Mouse (Mus musculus) hindbrain, postnatal 0 days (tissue): ENCODE data around the gene Klhdc9. TPM values are rescaled to one million over a fixed set of nuclear protein-coding genes. Genes with fewer than 3 reads are reported as not detected.
A peak's percentile ranks its signal among the peaks of the same experiment; 100 is the strongest.

Source experiments
- ATAC-seq: fragments of 200-750 bp; cut with Nextera tagmentation; 2 replicates; pipeline ENCODE4 v1.8.0; 2017; ENCODE audit warnings: mild to moderate bottlenecking, moderate TSS enrichment, moderate library complexity
- DNase-seq: peaks from one replicate; pipeline ENCODE4 v3.0.0-alpha.2; 2015; ENCODE audit warnings: low spot score
- H3K27ac ChIP-seq: fragments of 300-500 bp; sonication (generic); 2 replicates; pipeline ENCODE4 v1.5.1; 2014; ENCODE audit warnings: mild to moderate bottlenecking
- H3K27me3 ChIP-seq: fragments of 300-500 bp; sonication (generic); 2 replicates; pipeline ENCODE4 v1.6.1; 2014; ENCODE audit warnings: low read length, mixed read lengths; ENCODE audit not compliant: insufficient read depth
- H3K36me3 ChIP-seq: fragments of 300-500 bp; sonication (generic); 2 replicates; pipeline ENCODE4 v1.6.1; 2014; ENCODE audit warnings: low read length, mixed read lengths; ENCODE audit not compliant: insufficient read depth
- H3K4me1 ChIP-seq: fragments of 300-500 bp; sonication (generic); 2 replicates; pipeline ENCODE4 v1.6.1; 2014; ENCODE audit warnings: antibody characterized with exemption, low read length, mixed read lengths; ENCODE audit not compliant: insufficient read depth
- H3K4me2 ChIP-seq: fragments of 300-500 bp; sonication (generic); 2 replicates; pipeline ENCODE4 v1.6.1; 2014; ENCODE audit warnings: low read depth, mild to moderate bottlenecking, low read length, moderate library complexity, mixed read lengths
- H3K4me3 ChIP-seq: fragments of 300-500 bp; sonication (generic); 2 replicates; pipeline ENCODE4 v1.5.1; 2014; ENCODE audit warnings: low read length
- H3K9ac ChIP-seq: fragments of 300-500 bp; sonication (generic); replicated peaks from 2 replicates; pipeline ENCODE4 v1.6.1; 2014; ENCODE audit warnings: mild to moderate bottlenecking, low read length, moderate library complexity, mixed read lengths
- H3K9me3 ChIP-seq: fragments of 300-500 bp; sonication (generic); 2 replicates; pipeline ENCODE4 v1.6.1; 2016; ENCODE audit warnings: low read length, mixed read lengths
- CTCF ChIP-seq: IDR thresholded peaks from 2 replicates; pipeline ENCODE4 v1.5.1; 2016; ENCODE audit warnings: antibody characterized with exemption, control low read depth, low read depth
- WGBS: fragments of 180-500 bp; shearing (Covaris S2); extraction: QIAGEN DNeasy Blood & Tissue Kit; methylation state at CpG from one replicate; pipeline ENCODE4 v1.1.7; 2014; 5-methylcytosine and 5-hydroxymethylcytosine counted together
- polyA plus RNA-seq: library from polyadenylated mRNA; unstranded; fragments of >200 nt; fragmentation: Nextera tagmentation; extraction: Ambion mirVana; gene quantifications from 2 replicates; pipeline ENCODE4 v1.2.1, GENCODE M21; 2015
- total RNA-seq: library from RNA; depleted of rRNA; stranded (reverse); fragments of >200 nt; gene quantifications from 2 replicates; pipeline ENCODE4 v1.2.3, GENCODE M21; 2014

Klhdc9 gene
- total and polyA plus RNA-seq, 2 experiments from 2014 or later: 5.1 to 5.3 TPM

GRCm38 (mm10) chr1:171387099-171387498 is 26.5 kb upstream of the Klhdc9 start:
- Histone ChIP-seq H3K36me3 (no peaks in the 10 kb centered on the region), H3K27me3 (no peaks in the 10 kb centered on the region), H3K9me3 (no peaks in the 10 kb centered on the region), H3K4me1 (no peaks in the 10 kb centered on the region), H3K4me2 (no peak overlapping the region), H3K4me3 (no peak overlapping the region), H3K9ac (no peak overlapping the region), H3K27ac (no peak overlapping the region)
- DNase-seq (peak; percentile 58), ATAC-seq (peak; percentile 64)
- TF ChIP-seq CTCF: peak; percentile 59
- 28% methylated on average over 6 of the region's 6 CpGs for WGBS

- DNase-seq (no peak), ATAC-seq (no peak)
- Histone ChIP-seq H3K36me3 (no peaks in the 10 kb centered on the region), H3K4me1 (peaks cover 2% of the 10 kb centered on the region; the same call in 1 of the 2 replicates), H3K27me3 (no peaks in the 10 kb centered on the region), H3K4me3 (no peak overlapping the region), H3K27ac (no peak overlapping the region), H3K4me2 (no peak overlapping the region), H3K9ac (no peak overlapping the region), H3K9me3 (no peaks in the 10 kb centered on the region)
- peak; percentile 24; the same call in 1 of the 2 replicates for TF ChIP-seq CTCF
- 62% methylated on average over 9 of the region's 9 CpGs for WGBS
Measured at GRCm38 (mm10) chr1:171385171-171385570, 24.6 kb upstream of the Klhdc9 start.

- WGBS: 67% methylated on average over 9 of the region's 9 CpGs
- no peak for TF ChIP-seq CTCF
- DNase-seq: no peak
- Histone ChIP-seq H3K4me2 (no peak overlapping the region), H3K9me3 (no peaks in the 10 kb centered on the region), H3K27ac (no peak overlapping the region), H3K4me1 (peaks cover 7% of the 10 kb centered on the region; the same call in 1 of the 2 replicates), H3K27me3 (no peaks in the 10 kb centered on the region), H3K9ac (no peak overlapping the region), H3K36me3 (no peaks in the 10 kb centered on the region), H3K4me3 (no peak overlapping the region)
- ATAC-seq: no peak
Measured at GRCm38 (mm10) chr1:171384361-171384760, 23.8 kb upstream of the Klhdc9 start.

GRCm38 (mm10) chr1:171382096-171382620 is 21.6 kb upstream of the Klhdc9 start:
- no peak overlapping the region for H3K27ac ChIP-seq
- H3K36me3 ChIP-seq: no peaks in the 10 kb centered on the region
- no peak for DNase-seq
- WGBS: 82% methylated on average over 11 of the region's 11 CpGs
- H3K9me3 ChIP-seq: no peaks in the 10 kb centered on the region
- peaks cover 7% of the 10 kb centered on the region; the same call in 1 of the 2 replicates for H3K4me1 ChIP-seq
- TF ChIP-seq CTCF: 0 out of 2 replicates have a peak, but pooled peaks have one; percentile 6
- ATAC-seq: no peak
- no peaks in the 10 kb centered on the region for H3K27me3 ChIP-seq
- H3K9ac ChIP-seq: no peak overlapping the region
- H3K4me3 ChIP-seq: no peak overlapping the region
- H3K4me2 ChIP-seq: no peak overlapping the region

- Histone ChIP-seq H3K9me3 (no peaks in the 10 kb centered on the region), H3K9ac (peak overlapping the region; percentile 25; the same call in 1 of the 2 replicates), H3K4me3 (peak overlapping the region; percentile 28), H3K27me3 (no peaks in the 10 kb centered on the region), H3K36me3 (no peaks in the 10 kb centered on the region), H3K4me1 (peaks cover 7% of the 10 kb centered on the region; the same call in 1 of the 2 replicates), H3K27ac (no peak overlapping the region; the same call in 1 of the 2 replicates), H3K4me2 (peak overlapping the region; percentile 58)
- ATAC-seq (peak; percentile 91), DNase-seq (peak; percentile 91)
- 1% methylated on average over 31 of the region's 31 CpGs for WGBS
- TF ChIP-seq CTCF: peak; percentile 85
Measured at GRCm38 (mm10) chr1:171379935-171380599, 19.5 kb upstream of the Klhdc9 start.

- Histone ChIP-seq H3K36me3 (no peaks in the 10 kb centered on the region), H3K9ac (no peak overlapping the region), H3K27ac (no peak overlapping the region), H3K4me1 (peaks cover 7% of the 10 kb centered on the region; the same call in 1 of the 2 replicates), H3K4me3 (no peak overlapping the region), H3K4me2 (no peak overlapping the region), H3K9me3 (no peaks in the 10 kb centered on the region), H3K27me3 (no peaks in the 10 kb centered on the region)
- 89% methylated on average over 6 of the region's 6 CpGs for whole genome bisulfite sequencing
- DNase-seq: no peak
- no peak for TF ChIP-seq CTCF
- no peak for ATAC-seq
Measured at GRCm38 (mm10) chr1:171378298-171378697, 17.7 kb upstream of the Klhdc9 start.

- no peak overlapping the region for H3K4me2 ChIP-seq
- H3K4me1 ChIP-seq: peaks cover 7% of the 10 kb centered on the region; the same call in 1 of the 2 replicates
- H3K27ac ChIP-seq: no peak overlapping the region
- no peak for ATAC-seq
- no peak for TF ChIP-seq CTCF
- 59% methylated on average over 9 of the region's 9 CpGs for WGBS
- H3K9me3 ChIP-seq: no peaks in the 10 kb centered on the region
- no peaks in the 10 kb centered on the region for H3K36me3 ChIP-seq
- H3K27me3 ChIP-seq: no peaks in the 10 kb centered on the region
- H3K9ac ChIP-seq: no peak overlapping the region
- DNase-seq: no peak
- no peak overlapping the region for H3K4me3 ChIP-seq
Measured at GRCm38 (mm10) chr1:171375646-171376097, 15.1 kb upstream of the Klhdc9 start.
